Comparison of ENCODE assay signal across 8 mouse cellular contexts in genomic region chr4:143411566-143412218, GRCm38 (mm10). TPM values are rescaled to one million over a fixed set of nuclear protein-coding genes. Genes with fewer than 3 reads are reported as not detected.
A peak's percentile ranks its signal among the peaks of the same experiment; 100 is the strongest.
DNase-seq lines count a peak whose midpoint lies in the region; ATAC-seq and TF ChIP-seq lines count a peak whose summit lies in the region.

No protein-coding gene starts in this region.

- peaks cover 27% of the 10 kb centered on the region for H3K36me3 ChIP-seq in heart, embryonic 10.5 days
- peaks cover 12 to 24% of the 10 kb centered on the region in 2 experiments for H3K36me3 ChIP-seq in CH12.LX (replicated peaks in 1 of 2; ENCODE audit: control insufficient read depth in 1 of 2, insufficient read depth in 1 of 2, low read length in 1 of 2)
- H3K36me3 ChIP-seq in embryonic facial prominence, embryonic 12.5 days: peaks cover 23% of the 10 kb centered on the region
- peaks cover 8% of the 10 kb centered on the region; the same call in 1 of the 2 replicates for H3K36me3 ChIP-seq in intestine, embryonic 15.5 days

- peaks cover 14% of the 10 kb centered on the region for H3K79me2 ChIP-seq in CH12.LX (replicated peaks; ENCODE audit: control insufficient read depth, extremely low read depth, insufficient read depth, poor library complexity, severe bottlenecking)

- in situ Hi-C loops in CH12.LX (cut with MboI; ENCODE audit: low pct_ligation_motif_present, low pct_unique_long_range_greater_than_20kb, low sequenced_read_pairs): no loop called here

- intact Hi-C loops in heart, postnatal 14 days (cut with DNase I): loop anchor here (10.0 kb wide), 1 partner anchor 247 kb away; no protein-coding TSS in a partner anchor

- H3K27me3 ChIP-seq in heart, embryonic 10.5 days (ENCODE audit: insufficient read depth, poor library complexity, severe bottlenecking): no peaks in the 10 kb centered on the region
- peaks cover 6% of the 10 kb centered on the region for H3K27me3 ChIP-seq in CH12.LX (replicated peaks)
- no peaks in the 10 kb centered on the region for H3K27me3 ChIP-seq in embryonic facial prominence, embryonic 12.5 days
- H3K27me3 ChIP-seq in intestine, embryonic 15.5 days (replicated peaks): no peaks in the 10 kb centered on the region

- no peak for TF ChIP-seq EP300 in CH12.LX (IDR thresholded peaks at IDR 0.05; ENCODE audit: low read length)

- no peaks in the 10 kb centered on the region for H3K9me3 ChIP-seq in heart, embryonic 10.5 days
- H3K9me3 ChIP-seq in CH12.LX (replicated peaks; ENCODE audit: low read length): no peaks in the 10 kb centered on the region
- peaks cover 5% of the 10 kb centered on the region; the same call in 1 of the 2 replicates for H3K9me3 ChIP-seq in embryonic facial prominence, embryonic 12.5 days
- no peaks in the 10 kb centered on the region for H3K9me3 ChIP-seq in intestine, embryonic 15.5 days

- WGBS in heart, embryonic 10.5 days: 67% methylated on average over 5 of the region's 5 CpGs
- WGBS in embryonic facial prominence, embryonic 12.5 days: 76% methylated on average over 5 of the region's 5 CpGs
- WGBS in intestine, embryonic 15.5 days: 75% methylated on average over 5 of the region's 5 CpGs

- ATAC-seq in embryonic facial prominence, embryonic 12.5 days (ENCODE audit: insufficient number of reproducible peaks, insufficient read depth, low FRiP score, low TSS enrichment): no peak
- 0 out of 2 replicates have a peak, but pooled peaks have one; percentile 24 for ATAC-seq in intestine, embryonic 15.5 days

- peak overlapping the region; percentile 91 for H3K27ac ChIP-seq in heart, embryonic 10.5 days
- no peak overlapping the region for H3K27ac ChIP-seq in CH12.LX (ENCODE audit: insufficient read depth, low read depth)
- H3K27ac ChIP-seq in embryonic facial prominence, embryonic 12.5 days: no peak overlapping the region
- H3K27ac ChIP-seq in intestine, embryonic 15.5 days: no peak overlapping the region

- H3K4me1 ChIP-seq in heart, embryonic 10.5 days: 0 out of 2 replicates have a peak, but pooled peaks cover 3% of the 10 kb centered on the region
- H3K4me1 ChIP-seq in CH12.LX (ENCODE audit: control insufficient read depth in 1 of 2, insufficient read depth in 2 of 2): peaks cover 0 to 10% of the 10 kb centered on the region in 2 experiments; a peak in 1 of 4 replicates
- no peaks in the 10 kb centered on the region for H3K4me1 ChIP-seq in embryonic facial prominence, embryonic 12.5 days
- no peaks in the 10 kb centered on the region for H3K4me1 ChIP-seq in intestine, embryonic 15.5 days (replicated peaks)

- H3K4me2 ChIP-seq in CH12.LX (ENCODE audit: insufficient read depth, low read depth, poor library complexity, severe bottlenecking): peak overlapping the region; percentile 98
- H3K4me2 ChIP-seq in embryonic facial prominence, embryonic 12.5 days (replicated peaks): peak overlapping the region; percentile 43
- peak overlapping the region; percentile 50 for H3K4me2 ChIP-seq in intestine, embryonic 15.5 days (replicated peaks)

- TF ChIP-seq RAD21 in CH12.LX (IDR thresholded peaks at IDR 0.05; ENCODE audit: low read depth, low read length): no peak

- peak overlapping the region; percentile 91 for H3K9ac ChIP-seq in CH12.LX (ENCODE audit: insufficient read depth, low read depth)
- H3K9ac ChIP-seq in embryonic facial prominence, embryonic 12.5 days: no peak overlapping the region
- no peak overlapping the region for H3K9ac ChIP-seq in intestine, embryonic 15.5 days

- no peak for DNase-seq in heart, embryonic 10.5 days (ENCODE audit: low spot score)
- DNase-seq in heart, postnatal 14 days: no peak
- DNase-seq in CH12.LX (ENCODE audit: extremely low read depth): no peak
- DNase-seq in lung, postnatal 36 days: peak; percentile 24
- no peak for DNase-seq in frontal cortex, postnatal 36 days (ENCODE audit: low spot score in 2 of 2)
- no peak for DNase-seq in layer of hippocampus, postnatal 36 days

- no peak for TF ChIP-seq POLR2A in CH12.LX (IDR thresholded peaks at IDR 0.05; ENCODE audit: low read depth, low read length)

- TF ChIP-seq CTCF in CH12.LX (conservative IDR thresholded peaks at IDR 0.05 in 1 of 2, IDR thresholded peaks at IDR 0.05 in 1 of 2; ENCODE audit: low read depth in 2 of 2, low read length in 2 of 2): no peak

- dilution Hi-C loops in CH12.LX (cut with MboI; ENCODE audit: extremely low pct_ligation_motif_present, extremely low pct_unique_long_range_greater_than_20kb, low sequenced_read_pairs): no loop called here

- peak overlapping the region; percentile 68 for H3K4me3 ChIP-seq in heart, embryonic 10.5 days
- peak overlapping the region; percentile 62 to 75 (median 71) for H3K4me3 ChIP-seq in CH12.LX (replicated peaks in 1 of 3; ENCODE audit: low read depth in 2 of 3, low read length in 2 of 3, poor library complexity in 1 of 3)
- H3K4me3 ChIP-seq in embryonic facial prominence, embryonic 12.5 days: peak overlapping the region; percentile 49
- peak overlapping the region; percentile 59 for H3K4me3 ChIP-seq in intestine, embryonic 15.5 days (replicated peaks)

TF ChIP-seq in CH12.LX, 34 proteins besides CTCF, POLR2A, EP300 and RAD21:
- no peak for TF ChIP-seq SMC3 (IDR thresholded peaks at IDR 0.05; ENCODE audit: low read depth, low read length)

RNA-seq across cellular contexts. Expression of gene Pramef8, which starts 0.5 kb away (rescaled TPM):
- polyA plus RNA-seq in heart, embryonic 10.5 days (2016; fragmentation: Nextera tagmentation; extraction: Ambion mirVana): 14.8 and 16.8 TPM in 2 replicates
- total RNA-seq in heart, postnatal 14 days (2021): 10 to 100 TPM in 1 of 2 experiments, 1 to 10 TPM in 1; 9.6 to 10.6 TPM
- total RNA-seq in CH12.LX (2012; rRNA removed): 12.8 and 15.5 TPM in 2 replicates
- total RNA-seq in CH12.LX (2014; rRNA removed): 22.5 and 29.5 TPM in 2 replicates
- polyA plus RNA-seq in CH12.LX (2012; ENCODE audit: insufficient read length, low read depth): 15.0 and 16.6 TPM in 2 replicates
- 25.4 and 25.5 TPM in 2 replicates for polyA plus RNA-seq in embryonic facial prominence, embryonic 12.5 days (2016; fragmentation: Nextera tagmentation; extraction: Ambion mirVana)
- polyA plus RNA-seq in intestine, embryonic 15.5 days (2015; fragmentation: Nextera tagmentation; extraction: Ambion mirVana): 13.2 and 15.1 TPM in 2 replicates
- total RNA-seq in layer of hippocampus, postnatal 36 days (2021): 10 to 100 TPM; 13.5 to 15.6 TPM

RNA-seq across cellular contexts. Expression of gene Pramel1, which starts 17.5 kb away (rescaled TPM):
- not detected in 2 replicates for polyA plus RNA-seq in heart, embryonic 10.5 days (2016; fragmentation: Nextera tagmentation; extraction: Ambion mirVana)
- total RNA-seq in heart, postnatal 14 days (2021): not detected
- not detected in 2 replicates for total RNA-seq in CH12.LX (2012; rRNA removed)
- not detected in 2 replicates for total RNA-seq in CH12.LX (2014; rRNA removed)
- polyA plus RNA-seq in CH12.LX (2012; ENCODE audit: insufficient read length, low read depth): not detected in 2 replicates
- polyA plus RNA-seq in embryonic facial prominence, embryonic 12.5 days (2016; fragmentation: Nextera tagmentation; extraction: Ambion mirVana): not detected in 2 replicates
- not detected in 2 replicates for polyA plus RNA-seq in intestine, embryonic 15.5 days (2015; fragmentation: Nextera tagmentation; extraction: Ambion mirVana)
- not detected for total RNA-seq in layer of hippocampus, postnatal 36 days (2021)

RNA-seq across cellular contexts. Expression of gene Oog4, which starts 38.4 kb away (rescaled TPM):
- not detected in 2 replicates for polyA plus RNA-seq in heart, embryonic 10.5 days (2016; fragmentation: Nextera tagmentation; extraction: Ambion mirVana)
- not detected for total RNA-seq in heart, postnatal 14 days (2021)
- total RNA-seq in CH12.LX (2012; rRNA removed) (not detected in 2 replicates), CH12.LX (2014; rRNA removed) (not detected in 2 replicates)
- polyA plus RNA-seq in CH12.LX (2012; ENCODE audit: insufficient read length, low read depth): not detected in 2 replicates
- not detected in 2 replicates for polyA plus RNA-seq in embryonic facial prominence, embryonic 12.5 days (2016; fragmentation: Nextera tagmentation; extraction: Ambion mirVana)
- polyA plus RNA-seq in intestine, embryonic 15.5 days (2015; fragmentation: Nextera tagmentation; extraction: Ambion mirVana): not detected in 2 replicates
- not detected for total RNA-seq in layer of hippocampus, postnatal 36 days (2021)

Comparison
In these comparisons a context has a peak if more than half of its experiments do, and no peak if none do; other contexts are left out.
1. H3K4me2 ChIP-seq: peak in every context shown above with its lines; median percentile 98 in CH12.LX; 50 in intestine, embryonic 15.5 days; 43 in embryonic facial prominence, embryonic 12.5 days.